Comparison of ENCODE assay signal across 18 mouse cellular contexts in genomic region chr10:118639097-118639496, GRCm38 (mm10).
"Had no signal": no experiment of that assay in that cellular context is flagged by ENCODE, and none has a peak within 500 bp of the region (broad histone marks: within the 10 kb centered on the region; RNA-seq: fewer than 3 reads in every experiment).

No protein-coding gene starts in this region.

- DNase-seq: liver, postnatal 0 days; lung, adult 2 months; lung, postnatal 14 days; lung, postnatal 36 days; midbrain, embryonic 14.5 days; right cerebral cortex, postnatal 14 days; thymus, adult 18-20 months; thymus, postnatal 14 days; thymus, postnatal 36 days had no signal

- H3K9me3 ChIP-seq: lung, embryonic 15.5 days; midbrain, embryonic 10.5 days; midbrain, embryonic 12.5 days; neural tube, embryonic 13.5 days; neural tube, embryonic 15.5 days had no signal

- H3K9ac ChIP-seq: liver, postnatal 0 days; lung, embryonic 15.5 days; midbrain, embryonic 12.5 days; neural tube, embryonic 13.5 days; neural tube, embryonic 15.5 days had no signal

- H3K4me1 ChIP-seq: lung, embryonic 15.5 days had no signal

- H3K27ac ChIP-seq: lung, embryonic 15.5 days; macrophage; midbrain, embryonic 10.5 days; midbrain, embryonic 12.5 days; neural tube, embryonic 13.5 days; neural tube, embryonic 15.5 days had no signal

- H3K4me3 ChIP-seq: lung, embryonic 15.5 days; midbrain, embryonic 10.5 days; midbrain, embryonic 12.5 days; myocyte; neural tube, embryonic 13.5 days; neural tube, embryonic 15.5 days had no signal

- H3K4me2 ChIP-seq: lung, embryonic 15.5 days; midbrain, embryonic 12.5 days; neural tube, embryonic 13.5 days; neural tube, embryonic 15.5 days had no signal

- H3K36me3 ChIP-seq: lung, embryonic 15.5 days; midbrain, embryonic 10.5 days; midbrain, embryonic 12.5 days; neural tube, embryonic 13.5 days; neural tube, embryonic 15.5 days had no signal

- H3K27me3 ChIP-seq: lung, embryonic 15.5 days; midbrain, embryonic 12.5 days; neural tube, embryonic 13.5 days; neural tube, embryonic 15.5 days had no signal

- ATAC-seq: liver, postnatal 0 days; lung, postnatal 0 days; midbrain, embryonic 16.5 days had no signal
